Mouse (Mus musculus) embryo, embryonic 11.5 days (tissue): Measurements from ENCODE around the gene Enthd1.

Experiments
- DNase-seq: peaks from one replicate; pipeline ENCODE4 v3.0.0-alpha.2; 2012; ENCODE audit warnings: low read depth, low spot score

The Enthd1 gene

GRCm38 (mm10) chr15:80410661-80411060 lies 154.3 kb downstream of the Enthd1 start:
- DNase-seq, result no peak

DNA sequence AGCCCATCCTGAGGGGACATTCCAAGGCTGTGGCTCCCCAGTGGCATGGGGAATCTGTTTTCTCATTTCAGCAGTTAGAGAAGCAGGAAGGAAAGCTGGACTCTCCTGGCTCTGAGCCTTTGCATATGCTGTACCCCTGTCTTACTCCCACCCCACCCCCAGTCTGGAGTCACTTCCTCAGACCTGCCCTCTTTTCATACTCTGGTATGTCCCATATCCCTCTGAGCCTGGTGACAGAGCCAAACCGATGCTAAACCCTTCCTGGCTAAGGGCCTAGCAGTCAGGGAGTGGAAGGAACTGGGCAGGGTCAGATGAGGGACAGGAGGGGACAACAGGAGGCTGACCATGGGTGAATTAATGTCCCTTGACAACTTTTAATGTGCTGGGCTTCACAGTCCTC lies 157.1 kb downstream of the Enthd1 start:
- DNase-seq, result no peak
